Mouse (Mus musculus): ENCODE results near the gene Orm2.

GRCm38 (mm10) chr4:63375367-63375766 lies 13.1 kb downstream of the Orm2 start:
- TF ChIP-seq POLR2A (IDR thresholded peaks at IDR 0.05; ENCODE audit: extremely low read depth, insufficient read depth, low read length), result no peak
- TF ChIP-seq CTCF (IDR thresholded peaks at IDR 0.05; ENCODE audit: low read depth, low read length), result no peak

Measured in liver, adult 2 months (tissue).